Mouse (Mus musculus): ENCODE results near the gene Slc18b1. TPM values are rescaled to one million over a fixed set of nuclear protein-coding genes. Genes with fewer than 3 reads are reported as not detected.
A peak's percentile ranks its signal among the peaks of the same experiment; 100 is the strongest.

Slc18b1 gene
- polyA plus RNA-seq, 1 experiment from 2014 or later = 1.4 TPM

GRCm38 (mm10) chr10:23811635-23812437 is 15.1 kb downstream of the Slc18b1 start:
- WGBS (ENCODE audit: insufficient replicate concordance) = 45% methylated on average over 9 of the region's 12 CpGs
- H3K27ac ChIP-seq (replicated peaks) = no peak overlapping the region

DNA sequence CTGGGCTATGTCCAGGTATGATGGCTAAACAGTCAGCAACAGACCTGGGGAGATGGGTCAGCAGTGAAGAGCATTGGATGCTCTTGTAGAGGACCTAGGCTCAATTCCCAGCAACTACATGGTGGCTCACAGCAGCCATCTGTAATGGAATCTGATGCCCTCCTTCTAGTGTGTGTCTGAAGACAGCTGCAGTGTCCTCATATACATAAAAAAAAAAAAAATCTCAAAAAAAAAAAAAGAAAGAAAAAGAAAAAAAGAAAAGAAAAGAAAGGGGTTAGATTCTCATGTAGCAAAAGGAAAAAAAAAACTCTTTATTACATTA is 15.6 kb downstream of the Slc18b1 start:
- H3K4me2 ChIP-seq = no peak overlapping the region
- H3K4me1 ChIP-seq (replicated peaks) = no peaks in the 10 kb centered on the region; the same call in 1 of the 2 replicates
- H3K27ac ChIP-seq (replicated peaks) = no peak overlapping the region
- no peak for ATAC-seq (ENCODE audit: insufficient read depth)
- H3K4me3 ChIP-seq (replicated peaks) = no peak overlapping the region
- H3K9me3 ChIP-seq (replicated peaks) = no peaks in the 10 kb centered on the region
- H3K9ac ChIP-seq = no peak overlapping the region
- no peaks in the 10 kb centered on the region for H3K36me3 ChIP-seq (replicated peaks)
- H3K27me3 ChIP-seq = no peaks in the 10 kb centered on the region

More at GRCm38 (mm10) chr10:23811635-23812437, 15.1 kb downstream of the Slc18b1 start:
- H3K4me2 ChIP-seq = no peak overlapping the region
- no peaks in the 10 kb centered on the region; the same call in 1 of the 2 replicates for H3K4me1 ChIP-seq (replicated peaks)
- no peak for ATAC-seq (ENCODE audit: insufficient read depth)
- H3K9me3 ChIP-seq (replicated peaks) = no peaks in the 10 kb centered on the region
- H3K9ac ChIP-seq = no peak overlapping the region
- H3K27me3 ChIP-seq = no peaks in the 10 kb centered on the region
- no peak overlapping the region for H3K4me3 ChIP-seq (replicated peaks)
- no peaks in the 10 kb centered on the region for H3K36me3 ChIP-seq (replicated peaks)

- H3K27ac ChIP-seq (replicated peaks) = no peak overlapping the region
- H3K27me3 ChIP-seq = no peaks in the 10 kb centered on the region
- WGBS (ENCODE audit: insufficient replicate concordance) = 50% methylated on average over 11 of the region's 11 CpGs
- H3K4me3 ChIP-seq (replicated peaks) = no peak overlapping the region
- H3K4me2 ChIP-seq = no peak overlapping the region
- H3K9me3 ChIP-seq (replicated peaks) = no peaks in the 10 kb centered on the region
- H3K4me1 ChIP-seq (replicated peaks) = no peaks in the 10 kb centered on the region; the same call in 1 of the 2 replicates
- no peak for ATAC-seq (ENCODE audit: insufficient read depth)
- no peaks in the 10 kb centered on the region for H3K36me3 ChIP-seq (replicated peaks)
- no peak overlapping the region for H3K9ac ChIP-seq
Observed at GRCm38 (mm10) chr10:23812852-23813766, 16.3 kb downstream of the Slc18b1 start.

DNA sequence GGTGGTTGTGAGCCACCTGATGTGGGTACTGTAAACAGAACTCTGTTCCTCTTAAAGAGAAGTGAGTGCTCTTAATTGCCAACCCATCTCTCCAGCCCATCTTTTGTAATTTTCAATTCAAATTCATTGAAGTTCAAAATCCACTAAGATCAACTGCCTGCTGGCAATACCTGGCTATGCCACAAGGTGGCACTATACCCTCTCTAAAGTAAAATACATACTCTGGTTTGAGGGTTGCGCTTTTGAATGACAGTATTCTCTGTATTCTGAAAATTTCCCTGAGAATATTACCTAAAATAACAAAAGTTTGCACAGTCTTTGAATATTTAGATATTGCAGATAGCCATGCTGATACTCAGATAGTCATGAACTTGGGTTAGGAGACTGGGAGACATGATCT is 18.4 kb downstream of the Slc18b1 start:
- H3K4me1 ChIP-seq (replicated peaks) = no peaks in the 10 kb centered on the region; the same call in 1 of the 2 replicates
- ATAC-seq (ENCODE audit: insufficient read depth) = no peak
- WGBS (ENCODE audit: insufficient replicate concordance) = 45% methylated on average over 1 of the region's 1 CpGs

GRCm38 (mm10) chr10:23816241-23816640 is 19.5 kb downstream of the Slc18b1 start:
- Histone ChIP-seq H3K36me3 (replicated peaks) (no peaks in the 10 kb centered on the region), H3K27ac (replicated peaks) (no peak overlapping the region), H3K9me3 (replicated peaks) (no peaks in the 10 kb centered on the region), H3K4me3 (replicated peaks) (no peak overlapping the region), H3K4me1 (replicated peaks) (no peaks in the 10 kb centered on the region; the same call in 1 of the 2 replicates), H3K4me2 (no peak overlapping the region), H3K9ac (no peak overlapping the region), H3K27me3 (no peaks in the 10 kb centered on the region)
- no peak for ATAC-seq (ENCODE audit: insufficient read depth)
- WGBS (ENCODE audit: insufficient replicate concordance) = 73% methylated on average over 7 of the region's 7 CpGs

More for the DNA sequence above, 18.4 kb downstream of the Slc18b1 start:
- no peaks in the 10 kb centered on the region for H3K27me3 ChIP-seq
- no peak overlapping the region for H3K4me3 ChIP-seq (replicated peaks)
- H3K27ac ChIP-seq (replicated peaks) = no peak overlapping the region
- no peak overlapping the region for H3K4me2 ChIP-seq
- no peaks in the 10 kb centered on the region for H3K36me3 ChIP-seq (replicated peaks)
- no peaks in the 10 kb centered on the region for H3K9me3 ChIP-seq (replicated peaks)
- no peak overlapping the region for H3K9ac ChIP-seq

DNA sequence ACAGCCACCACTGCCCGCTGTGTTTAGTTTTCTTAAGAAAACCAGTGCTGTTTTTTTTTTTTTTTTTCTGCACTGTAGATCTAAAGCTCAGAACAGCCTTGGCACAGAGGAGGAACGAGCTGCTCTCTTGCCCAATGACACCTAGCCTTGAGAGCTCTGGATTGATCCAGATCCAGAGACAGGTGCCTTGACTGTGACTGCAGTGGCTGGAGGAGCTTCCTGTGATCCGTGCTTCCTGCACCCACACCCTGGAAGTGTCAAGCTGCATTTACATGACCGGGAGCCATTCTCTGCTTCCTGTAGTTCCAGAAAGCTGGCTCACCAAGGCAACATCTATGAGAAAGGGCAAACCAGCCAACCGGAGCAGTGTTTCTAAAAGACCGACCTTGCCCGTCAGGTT is 29.7 kb downstream of the Slc18b1 start:
- 73% methylated on average over 7 of the region's 7 CpGs for WGBS (ENCODE audit: insufficient replicate concordance)
- H3K9me3 ChIP-seq (replicated peaks) = no peaks in the 10 kb centered on the region
- H3K9ac ChIP-seq = no peak overlapping the region
- no peaks in the 10 kb centered on the region for H3K4me1 ChIP-seq (replicated peaks)
- H3K36me3 ChIP-seq (replicated peaks) = 0 out of 2 replicates have a peak, but pooled peaks cover 10% of the 10 kb centered on the region
- no peak overlapping the region for H3K27ac ChIP-seq (replicated peaks)
- H3K4me3 ChIP-seq (replicated peaks) = no peak overlapping the region
- no peaks in the 10 kb centered on the region for H3K27me3 ChIP-seq
- ATAC-seq (ENCODE audit: insufficient read depth) = no peak
- no peak overlapping the region for H3K4me2 ChIP-seq

DNA sequence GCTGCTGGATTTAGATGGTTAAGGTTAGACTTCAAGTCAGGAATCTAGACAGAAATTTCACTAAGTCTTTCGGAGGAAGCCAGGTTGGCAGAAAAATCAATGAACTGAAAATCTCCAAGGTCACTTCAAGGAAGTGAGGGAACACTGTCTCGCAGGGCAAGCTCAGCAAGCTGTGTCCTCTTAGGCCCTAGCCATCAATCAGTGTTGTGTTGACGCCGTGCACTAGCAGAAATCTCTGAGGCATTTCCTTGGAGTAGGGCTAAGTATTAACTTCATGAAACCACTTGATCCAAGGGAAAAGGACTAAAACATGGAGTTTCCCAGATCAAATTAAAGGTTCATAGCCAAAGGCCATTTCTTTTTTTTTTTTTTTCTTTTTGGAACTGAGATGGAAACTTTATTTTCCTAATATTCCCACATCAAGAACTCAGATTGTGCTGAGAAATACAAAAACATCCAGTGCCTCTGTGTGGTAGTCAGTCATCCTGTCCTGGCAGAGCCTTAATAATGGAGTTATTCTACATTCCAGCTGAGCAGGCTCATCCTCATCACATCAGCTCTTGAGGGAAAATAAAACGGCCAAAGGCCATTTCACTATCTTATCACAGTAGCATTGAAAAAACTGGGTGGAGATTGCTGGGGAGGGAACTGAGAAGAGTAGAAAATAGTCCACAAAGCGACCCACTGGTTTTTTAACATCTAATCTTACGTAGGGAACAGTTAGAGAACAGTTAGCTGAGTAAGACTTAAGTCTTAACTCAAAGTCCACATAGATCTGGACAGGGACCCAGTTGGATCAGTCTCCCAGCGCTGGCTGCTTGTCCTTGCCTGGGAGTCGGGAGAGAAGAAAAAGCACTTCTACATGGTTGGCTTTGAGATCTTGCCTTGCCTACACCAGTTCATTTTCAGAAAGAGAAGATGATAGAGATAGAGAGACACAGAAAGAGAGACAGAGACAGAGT is 39.5 kb downstream of the Slc18b1 start:
- H3K36me3 ChIP-seq (replicated peaks) = no peaks in the 10 kb centered on the region
- WGBS (ENCODE audit: insufficient replicate concordance) = 45% methylated on average over 9 of the region's 9 CpGs
- H3K4me1 ChIP-seq (replicated peaks) = no peaks in the 10 kb centered on the region
- no peaks in the 10 kb centered on the region for H3K27me3 ChIP-seq
- H3K4me2 ChIP-seq = no peak overlapping the region
- H3K9ac ChIP-seq = no peak overlapping the region
- H3K27ac ChIP-seq (replicated peaks) = no peak overlapping the region
- H3K4me3 ChIP-seq (replicated peaks) = no peak overlapping the region
- ATAC-seq (ENCODE audit: insufficient read depth) = no peak
- H3K9me3 ChIP-seq (replicated peaks) = no peaks in the 10 kb centered on the region

- H3K36me3 ChIP-seq (replicated peaks) = no peaks in the 10 kb centered on the region
- H3K4me1 ChIP-seq (replicated peaks) = no peaks in the 10 kb centered on the region
- H3K4me2 ChIP-seq = no peak overlapping the region
- ATAC-seq (ENCODE audit: insufficient read depth) = no peak
- H3K9me3 ChIP-seq (replicated peaks) = no peaks in the 10 kb centered on the region
- no peak overlapping the region for H3K27ac ChIP-seq (replicated peaks)
- WGBS (ENCODE audit: insufficient replicate concordance) = 60% methylated on average over 3 of the region's 3 CpGs
- H3K27me3 ChIP-seq = no peaks in the 10 kb centered on the region
- no peak overlapping the region for H3K9ac ChIP-seq
- no peak overlapping the region for H3K4me3 ChIP-seq (replicated peaks)
Observed at GRCm38 (mm10) chr10:23837115-23837514, 40.3 kb downstream of the Slc18b1 start.

DNA sequence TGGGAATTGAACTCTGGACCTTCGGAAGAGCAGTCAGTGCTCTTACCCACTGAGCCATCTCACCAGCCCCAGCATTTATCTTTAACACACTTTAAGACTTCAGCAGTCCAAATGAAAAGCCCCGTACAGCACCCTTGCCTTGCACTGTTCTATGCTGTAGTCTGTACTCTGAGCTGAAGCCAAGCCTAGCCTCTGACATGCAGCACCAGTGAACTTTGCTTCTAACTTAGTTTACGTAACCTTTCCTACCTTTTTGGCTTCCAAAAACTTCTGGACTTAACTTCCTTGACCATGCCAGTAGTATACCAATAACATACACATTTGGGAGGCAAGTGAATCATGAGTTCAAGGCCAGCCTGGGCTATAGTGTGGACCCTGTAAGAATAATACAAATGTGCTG is 42.1 kb downstream of the Slc18b1 start:
- H3K9me3 ChIP-seq (replicated peaks) = no peaks in the 10 kb centered on the region
- H3K27me3 ChIP-seq = no peaks in the 10 kb centered on the region
- H3K4me1 ChIP-seq (replicated peaks) = no peaks in the 10 kb centered on the region
- WGBS (ENCODE audit: insufficient replicate concordance) = 70% methylated on average over 3 of the region's 3 CpGs
- no peak overlapping the region for H3K27ac ChIP-seq (replicated peaks)
- no peak overlapping the region for H3K9ac ChIP-seq
- H3K4me2 ChIP-seq = no peak overlapping the region
- ATAC-seq (ENCODE audit: insufficient read depth) = peak; percentile 34; the same call in 1 of the 2 replicates
- no peaks in the 10 kb centered on the region for H3K36me3 ChIP-seq (replicated peaks)
- no peak overlapping the region for H3K4me3 ChIP-seq (replicated peaks)

DNA sequence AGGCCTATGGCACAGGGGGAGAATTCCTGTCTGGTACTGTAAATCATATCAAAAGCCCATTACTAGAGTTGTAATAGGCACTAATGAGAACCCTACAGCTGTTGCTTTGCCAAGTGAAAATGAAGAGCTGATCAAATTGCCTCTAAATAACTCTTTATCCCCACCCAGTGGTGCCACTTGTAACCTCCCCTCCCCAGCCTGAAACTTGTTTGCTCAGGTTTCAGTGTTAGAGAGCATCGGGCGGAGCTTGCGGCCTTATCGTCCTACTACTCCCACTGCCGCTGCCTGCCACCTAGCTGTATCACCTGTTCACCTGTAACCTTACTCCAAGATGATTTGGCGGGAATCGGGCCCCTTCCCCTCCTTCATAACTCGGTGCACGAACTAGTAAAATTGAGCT is 42.6 kb downstream of the Slc18b1 start:
- no peaks in the 10 kb centered on the region for H3K36me3 ChIP-seq (replicated peaks)
- H3K9me3 ChIP-seq (replicated peaks) = no peaks in the 10 kb centered on the region
- H3K9ac ChIP-seq = no peak overlapping the region
- peak; percentile 44; the same call in 1 of the 2 replicates for ATAC-seq (ENCODE audit: insufficient read depth)
- no peaks in the 10 kb centered on the region for H3K4me1 ChIP-seq (replicated peaks)
- no peak overlapping the region for H3K4me3 ChIP-seq (replicated peaks)
- 39% methylated on average over 9 of the region's 9 CpGs for WGBS (ENCODE audit: insufficient replicate concordance)
- H3K4me2 ChIP-seq = no peak overlapping the region
- no peak overlapping the region for H3K27ac ChIP-seq (replicated peaks)
- H3K27me3 ChIP-seq = no peaks in the 10 kb centered on the region
